Mouse (Mus musculus) liver, embryonic 14.5 days (tissue): Measurements from ENCODE around the gene Galnt4.

Source experiments
- CTCF ChIP-seq: IDR thresholded peaks from 2 replicates; pipeline ENCODE4 v1.5.1; 2016; ENCODE audit warnings: antibody characterized with exemption, low read depth, control low read depth
- EP300 ChIP-seq: IDR thresholded peaks from 2 replicates; pipeline ENCODE4 v1.6.1; 2016; ENCODE audit warnings: antibody characterized with exemption, low read depth

DNA sequence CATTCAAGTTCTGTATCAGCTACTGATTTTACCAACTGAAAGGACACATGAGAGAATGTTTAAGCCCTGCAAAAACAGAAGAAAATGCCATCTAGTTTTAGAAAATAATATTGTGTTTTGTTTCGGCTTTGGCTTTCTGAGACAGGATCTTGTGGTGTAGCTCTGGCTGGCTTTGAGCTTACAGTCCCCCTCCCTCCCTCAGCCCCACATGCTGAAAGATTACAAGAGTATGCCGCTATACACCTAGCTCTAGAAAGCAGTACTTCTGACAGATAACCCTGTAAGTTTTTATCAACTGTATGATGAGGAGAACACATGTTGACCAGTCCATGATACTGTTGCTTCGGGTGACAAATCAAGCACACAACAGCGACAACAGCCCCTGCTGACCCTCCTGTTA lies 11.5 kb downstream of the Galnt4 start:
- TF ChIP-seq CTCF (no peak), EP300 (no peak)
